In genomic region chr17:4995561-4996051, GRCm38 (mm10) we compare ENCODE assay signal across 7 mouse cellular contexts. TPM values are rescaled to one million over a fixed set of nuclear protein-coding genes. Genes with fewer than 3 reads are reported as not detected.
DNase-seq lines count a peak whose midpoint lies in the region; ATAC-seq and TF ChIP-seq lines count a peak whose summit lies in the region.

No protein-coding gene starts in this region.

- under 1% methylated on average over 41 of the region's 56 CpGs for WGBS in intestine, embryonic 14.5 days
- WGBS in limb, embryonic 10.5 days: under 1% methylated on average over 36 of the region's 56 CpGs
- WGBS in midbrain, embryonic 11.5 days: 0% methylated on average over 27 of the region's 56 CpGs

- H3K27ac ChIP-seq in cortical plate, adult 2 months (ENCODE audit: insufficient read depth, low read length): peak overlapping the region; percentile 100
- H3K27ac ChIP-seq in intestine, embryonic 14.5 days (ENCODE audit: low read depth): peak overlapping the region; percentile 100
- H3K27ac ChIP-seq in limb, embryonic 10.5 days: peak overlapping the region; percentile 100
- H3K27ac ChIP-seq in midbrain, embryonic 11.5 days (ENCODE audit: low read depth, low read length): peak overlapping the region; percentile 100

- no peaks in the 10 kb centered on the region for H3K9me3 ChIP-seq in intestine, embryonic 14.5 days (ENCODE audit: control insufficient read depth, low read length)
- H3K9me3 ChIP-seq in limb, embryonic 10.5 days (replicated peaks): no peaks in the 10 kb centered on the region
- no peaks in the 10 kb centered on the region for H3K9me3 ChIP-seq in midbrain, embryonic 11.5 days (ENCODE audit: control insufficient read depth, low read length)

- peak overlapping the region; percentile 100 for H3K9ac ChIP-seq in intestine, embryonic 14.5 days (ENCODE audit: low read length)
- H3K9ac ChIP-seq in midbrain, embryonic 11.5 days (ENCODE audit: low read length): peak overlapping the region; percentile 100

- intact Hi-C loops in gastrocnemius, postnatal 14 days (cut with DNase I; ENCODE audit: low total_unique reads): no loop called here

- no peaks in the 10 kb centered on the region for H3K27me3 ChIP-seq in intestine, embryonic 14.5 days (replicated peaks; ENCODE audit: control insufficient read depth, insufficient read depth, low read length)
- H3K27me3 ChIP-seq in limb, embryonic 10.5 days (ENCODE audit: low read depth, poor library complexity, severe bottlenecking): no peaks in the 10 kb centered on the region
- H3K27me3 ChIP-seq in midbrain, embryonic 11.5 days (ENCODE audit: control insufficient read depth, insufficient read depth, low read length): no peaks in the 10 kb centered on the region

- TF ChIP-seq POLR2A in cortical plate, adult 2 months (IDR thresholded peaks at IDR 0.05; ENCODE audit: extremely low read depth, insufficient read depth, low read length): no peak

- TF ChIP-seq CTCF in cortical plate, adult 2 months (IDR thresholded peaks at IDR 0.05; ENCODE audit: extremely low read depth, insufficient read depth, low read length): no peak

- H3K36me3 ChIP-seq in intestine, embryonic 14.5 days (ENCODE audit: control insufficient read depth, insufficient read depth, low read length): no peaks in the 10 kb centered on the region
- H3K36me3 ChIP-seq in limb, embryonic 10.5 days: no peaks in the 10 kb centered on the region
- no peaks in the 10 kb centered on the region for H3K36me3 ChIP-seq in midbrain, embryonic 11.5 days (ENCODE audit: control insufficient read depth, insufficient read depth, low read length)

- peak overlapping the region; percentile 98 for H3K4me3 ChIP-seq in cortical plate, adult 2 months (ENCODE audit: insufficient read depth, low read length)
- peak overlapping the region; percentile 80 for H3K4me3 ChIP-seq in intestine, embryonic 14.5 days (ENCODE audit: low read depth, low read length)
- H3K4me3 ChIP-seq in limb, embryonic 10.5 days: peak overlapping the region; percentile 97
- peak overlapping the region; percentile 73 for H3K4me3 ChIP-seq in midbrain, embryonic 11.5 days (ENCODE audit: low read depth, low read length)

- H3K4me2 ChIP-seq in intestine, embryonic 14.5 days (ENCODE audit: low read length): peak overlapping the region; percentile 81
- H3K4me2 ChIP-seq in midbrain, embryonic 11.5 days: peak overlapping the region; percentile 64

- peak; percentile 90 to 95 for DNase-seq in adrenal gland, adult (ENCODE audit: inconsistent age in 2 of 2, low spot score in 1 of 2)
- peak; percentile 79 for DNase-seq in gastrocnemius, postnatal 14 days
- peak; percentile 90 for DNase-seq in intestine, embryonic 14.5 days (ENCODE audit: low spot score)
- no peak for DNase-seq in limb, embryonic 10.5 days (ENCODE audit: low spot score)
- DNase-seq in midbrain, embryonic 11.5 days (ENCODE audit: low spot score, missing footprints): no peak
- peak; percentile 72 to 77 for DNase-seq in spleen, adult 18-20 months

- H3K4me1 ChIP-seq in cortical plate, adult 2 months (ENCODE audit: control insufficient read depth, insufficient read depth, low read length): peaks cover 2% of the 10 kb centered on the region; the same call in 1 of the 2 replicates
- H3K4me1 ChIP-seq in intestine, embryonic 14.5 days (replicated peaks; ENCODE audit: control insufficient read depth, insufficient read depth, low read length): peaks cover 22% of the 10 kb centered on the region
- peaks cover 35% of the 10 kb centered on the region for H3K4me1 ChIP-seq in limb, embryonic 10.5 days
- peaks cover 34% of the 10 kb centered on the region for H3K4me1 ChIP-seq in midbrain, embryonic 11.5 days (ENCODE audit: control insufficient read depth, insufficient read depth, low read length)

- ATAC-seq in intestine, embryonic 14.5 days (replicated peaks; ENCODE audit: low FRiP score, low TSS enrichment, low read depth): peak; percentile 11
- ATAC-seq in midbrain, embryonic 11.5 days (ENCODE audit: low FRiP score): peak; percentile 13

RNA-seq across cellular contexts. Expression of gene Arid1b, which starts 1.5 kb away (rescaled TPM):
- polyA plus RNA-seq in cortical plate, adult 2 months (2012; rRNA removed): 22.8 and 24.4 TPM in 2 replicates
- 10 to 100 TPM; 30.0 to 31.4 TPM for total RNA-seq in gastrocnemius, postnatal 14 days (2021)
- 14.9 and 16.4 TPM in 2 replicates for polyA plus RNA-seq in intestine, embryonic 14.5 days (2014; fragmentation: Nextera tagmentation; extraction: Ambion mirVana)
- polyA plus RNA-seq in limb, embryonic 10.5 days (2016; fragmentation: Nextera tagmentation; extraction: Ambion mirVana): 10.7 and 12.5 TPM in 2 replicates
- polyA plus RNA-seq in midbrain, embryonic 11.5 days (2014; fragmentation: Nextera tagmentation; extraction: Ambion mirVana): 11.6 and 12.2 TPM in 2 replicates

Comparison
In these comparisons a context has a peak if more than half of its experiments do, and no peak if none do; other contexts are left out.
1. DNase-seq: peak in adrenal gland, adult (2 of 2), gastrocnemius, postnatal 14 days (single experiment), intestine, embryonic 14.5 days (single experiment) and spleen, adult 18-20 months (2 of 2); none in limb, embryonic 10.5 days (single experiment) and midbrain, embryonic 11.5 days (single experiment).
2. Peak in every context shown above with its lines, with median percentiles within 50 percentile points of each other: H3K27ac ChIP-seq and H3K4me3 ChIP-seq.